Mouse (Mus musculus) c-Kit-negative CD71-positive TER-119-positive erythroid progenitor cells, embryonic 14.5 days (primary cell): ENCODE results near the gene Dcaf4.
A peak's percentile ranks its signal among the peaks of the same experiment; 100 is the strongest.

Source experiments
- DNase-seq: peaks from one replicate; pipeline ENCODE4 v3.0.0-alpha.2; 2013; ENCODE audit warnings: low read depth, low spot score

Gene Dcaf4

GRCm38 (mm10) chr12:83495961-83496282, 24.3 kb upstream of the Dcaf4 start:
- DNase-seq, result no peak

GRCm38 (mm10) chr12:83496336-83496735, 23.9 kb upstream of the Dcaf4 start:
- no peak for DNase-seq

DNA sequence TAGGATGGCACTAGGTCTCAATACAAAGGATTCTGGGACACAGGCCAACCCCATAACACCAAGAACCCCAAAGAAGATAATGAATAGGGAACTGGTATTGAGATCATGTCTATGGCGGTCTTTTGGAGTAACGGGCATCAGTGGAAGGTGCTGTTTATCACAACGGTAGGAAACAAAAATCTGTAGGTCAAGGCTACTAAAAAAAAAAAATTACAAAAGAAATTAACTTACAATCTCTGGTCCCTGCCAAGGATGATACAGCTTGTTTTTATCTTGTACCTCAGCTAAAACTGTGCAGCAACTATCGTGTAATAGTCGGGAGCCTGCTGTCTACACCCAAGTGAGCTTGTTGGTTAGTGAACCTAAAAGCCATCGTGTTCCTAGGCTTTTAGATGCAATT, 23.5 kb upstream of the Dcaf4 start:
- no peak for DNase-seq

- no peak for DNase-seq
Measured at GRCm38 (mm10) chr12:83497959-83498358, 22.3 kb upstream of the Dcaf4 start.

DNA sequence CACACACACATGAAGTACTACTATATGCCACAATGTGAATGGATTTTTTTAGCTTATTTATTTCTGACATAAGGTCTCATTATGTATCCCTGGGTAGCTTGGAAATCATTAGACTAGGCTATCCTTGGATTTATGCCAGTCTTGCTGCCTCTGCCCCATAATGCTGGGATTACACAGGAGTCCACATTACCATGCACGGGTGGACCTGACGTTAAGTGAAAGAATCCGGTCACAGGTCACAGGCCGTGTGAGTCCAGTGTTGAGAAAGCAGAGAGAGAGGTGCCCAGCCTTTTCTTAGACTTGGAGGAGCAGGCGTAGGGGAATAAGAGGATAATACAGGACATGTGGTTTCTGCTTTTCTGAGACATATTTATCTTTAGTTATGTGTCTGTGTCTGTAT, 21.0 kb upstream of the Dcaf4 start:
- no peak for DNase-seq

DNA sequence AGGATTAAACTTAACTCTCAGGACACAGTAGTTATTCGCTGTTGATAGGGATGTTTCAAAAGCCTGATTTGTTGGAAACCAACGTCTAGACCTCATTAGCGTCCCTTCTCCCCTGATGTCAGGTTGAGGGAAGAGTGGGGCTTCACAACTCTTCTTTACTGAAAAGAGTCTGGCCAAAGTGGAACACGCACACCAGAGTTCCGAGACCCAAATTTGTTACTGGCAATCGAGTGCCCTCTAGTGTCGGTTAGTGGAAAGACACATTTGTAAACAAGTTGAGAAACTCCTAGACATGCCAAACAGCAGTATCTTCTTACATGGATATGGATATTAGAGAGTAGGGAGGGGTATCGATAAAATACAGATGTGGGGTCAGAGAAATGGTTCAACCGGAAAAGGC, 18.1 kb upstream of the Dcaf4 start:
- peak; percentile 61 for DNase-seq

DNA sequence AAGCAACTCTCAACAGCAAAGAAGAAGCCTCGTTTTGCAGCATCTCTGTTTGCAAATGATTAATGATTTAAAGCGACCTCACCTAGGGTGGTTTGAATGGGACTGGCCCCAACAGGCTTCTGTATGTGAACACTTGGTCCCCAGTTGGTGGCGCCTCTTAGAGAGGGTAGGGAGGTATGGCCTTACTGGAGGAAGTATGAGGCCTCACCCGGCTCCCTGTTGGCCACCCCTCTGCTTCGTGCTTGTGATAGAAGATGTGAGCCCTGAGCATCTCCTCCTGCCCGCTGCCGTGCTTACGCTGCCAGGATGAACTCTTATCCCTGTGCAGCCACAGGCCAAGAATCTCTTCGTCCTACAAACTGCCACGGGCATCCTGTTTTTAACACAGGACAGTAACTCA, 13.7 kb upstream of the Dcaf4 start:
- DNase-seq, result no peak

DNA sequence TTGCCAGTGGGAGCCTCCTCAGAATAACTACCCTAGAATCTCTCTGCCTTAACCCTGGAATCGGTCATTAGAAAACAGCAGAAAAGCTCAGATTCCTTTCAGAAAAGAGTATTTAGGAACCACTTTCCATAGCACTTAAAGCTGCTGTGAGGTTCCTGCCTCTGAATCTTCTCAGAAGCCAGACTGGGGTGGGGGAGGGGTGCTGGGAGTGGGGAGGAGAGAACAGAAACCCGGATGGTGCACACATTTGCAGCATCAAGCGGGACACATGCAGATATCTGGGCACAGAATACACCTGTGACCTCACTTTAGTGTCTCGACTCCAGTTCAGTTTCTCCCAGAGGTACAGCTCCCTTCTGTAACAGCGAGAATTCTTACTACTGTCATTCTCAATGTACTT, 9.7 kb upstream of the Dcaf4 start:
- DNase-seq, result no peak

GRCm38 (mm10) chr12:83512783-83513182, 7.5 kb upstream of the Dcaf4 start:
- DNase-seq, result no peak

DNA sequence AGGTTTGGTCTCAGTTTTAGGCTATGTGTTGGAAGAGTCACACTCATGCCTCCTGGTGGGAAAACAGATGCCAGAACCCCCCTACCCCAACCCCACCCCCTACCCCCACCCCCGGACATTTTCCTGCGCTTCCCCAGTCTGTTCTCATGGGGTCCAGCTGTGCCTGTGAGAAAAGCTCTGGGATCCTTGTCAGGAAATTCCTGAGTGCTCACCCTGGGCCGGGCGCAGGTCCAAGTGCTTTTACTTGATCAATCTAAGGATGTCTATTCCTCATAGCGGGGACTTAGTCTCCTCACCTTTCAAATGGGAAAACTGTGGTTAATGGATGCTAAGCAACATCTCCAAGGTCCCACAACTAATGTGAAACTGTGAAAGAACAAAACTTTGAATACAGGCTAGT, 7.1 kb upstream of the Dcaf4 start:
- no peak for DNase-seq

GRCm38 (mm10) chr12:83514216-83514615, 6.0 kb upstream of the Dcaf4 start:
- no peak for DNase-seq

- DNase-seq, result no peak
Measured at GRCm38 (mm10) chr12:83517580-83517979, 2.7 kb upstream of the Dcaf4 start.

DNA sequence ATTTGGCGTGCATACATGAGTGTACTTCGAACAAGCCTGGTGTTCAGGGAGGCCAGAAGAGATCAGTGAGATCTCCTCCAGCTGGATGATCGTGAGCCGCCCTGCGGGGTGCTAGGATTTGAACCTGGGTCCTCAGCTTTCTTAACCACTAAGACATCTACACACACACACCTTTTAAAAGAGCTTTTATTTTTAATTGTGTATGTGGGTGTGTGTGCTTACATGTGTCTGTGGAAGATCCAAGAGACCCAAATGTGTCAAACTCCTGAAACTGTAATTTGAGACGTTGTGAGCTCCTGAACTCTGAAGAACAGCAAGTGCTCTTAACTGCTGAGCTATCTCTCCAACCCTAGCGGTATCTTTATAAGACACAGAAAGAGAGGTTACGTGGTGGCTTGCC, 817 bp downstream of the Dcaf4 start:
- DNase-seq, result no peak

GRCm38 (mm10) chr12:83523056-83523455, 2.8 kb downstream of the Dcaf4 start:
- DNase-seq, result no peak

DNA sequence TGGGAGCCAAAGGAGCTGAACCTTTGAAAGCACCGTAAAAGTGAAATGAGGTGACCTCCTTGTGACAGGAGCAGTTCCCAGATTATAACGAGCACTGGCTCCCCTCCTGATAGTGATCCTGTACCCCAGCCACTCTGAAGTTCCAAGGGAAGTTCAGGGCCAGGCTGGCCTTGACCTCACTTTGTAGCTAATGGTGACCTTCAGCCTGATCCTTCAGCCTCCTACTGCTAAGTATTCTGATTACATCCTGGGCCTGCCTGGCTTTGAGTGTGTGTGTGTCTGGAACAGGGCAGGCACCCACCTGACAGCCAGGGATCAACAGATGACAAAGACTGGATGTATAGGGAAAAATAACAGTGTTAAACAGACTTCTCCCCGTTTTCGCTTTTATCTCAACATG, 3.6 kb downstream of the Dcaf4 start:
- DNase-seq, result no peak

DNA sequence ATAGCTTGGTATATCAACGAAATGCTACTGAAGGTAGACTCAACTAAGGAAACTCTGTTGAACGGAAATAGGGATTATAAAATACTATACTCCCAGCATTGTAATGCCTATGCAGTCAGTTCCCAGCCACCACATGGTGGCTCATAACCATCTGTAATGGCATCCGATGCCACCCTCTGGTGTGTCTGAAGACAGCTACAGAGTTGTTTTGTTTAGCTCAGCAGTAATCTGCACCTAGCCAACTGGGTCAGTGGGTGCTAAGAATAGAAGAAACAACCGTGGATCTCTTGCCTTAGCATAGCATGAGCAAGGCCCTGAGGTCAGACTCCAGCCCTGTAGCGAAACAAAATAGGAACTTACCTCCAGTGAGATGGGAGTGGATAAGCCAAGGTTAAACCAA, 4.1 kb downstream of the Dcaf4 start:
- no peak for DNase-seq

GRCm38 (mm10) chr12:83525822-83526544, 5.7 kb downstream of the Dcaf4 start:
- DNase-seq, result no peak

DNA sequence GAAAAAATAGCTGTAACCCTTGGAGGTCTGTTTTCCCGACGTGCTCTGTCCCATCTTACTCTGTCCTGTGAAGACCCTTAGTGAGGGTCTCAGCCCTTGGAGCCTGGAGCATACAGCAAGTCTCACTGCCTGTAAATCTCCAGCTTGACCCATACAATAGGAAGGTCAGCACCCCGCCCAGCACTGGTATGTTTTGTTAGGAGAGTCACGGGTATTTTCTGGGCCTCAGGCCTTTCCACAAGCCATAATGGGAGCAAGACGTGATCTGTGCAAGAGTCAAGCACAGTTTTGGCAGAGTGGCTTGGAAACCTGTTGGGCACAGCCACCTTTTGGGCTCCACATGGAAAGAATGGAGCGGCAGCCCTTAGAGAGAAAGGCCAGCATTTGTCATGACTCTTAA, 7.5 kb downstream of the Dcaf4 start:
- DNase-seq, result no peak

GRCm38 (mm10) chr12:83528665-83529064, 8.4 kb downstream of the Dcaf4 start:
- DNase-seq, result no peak

DNA sequence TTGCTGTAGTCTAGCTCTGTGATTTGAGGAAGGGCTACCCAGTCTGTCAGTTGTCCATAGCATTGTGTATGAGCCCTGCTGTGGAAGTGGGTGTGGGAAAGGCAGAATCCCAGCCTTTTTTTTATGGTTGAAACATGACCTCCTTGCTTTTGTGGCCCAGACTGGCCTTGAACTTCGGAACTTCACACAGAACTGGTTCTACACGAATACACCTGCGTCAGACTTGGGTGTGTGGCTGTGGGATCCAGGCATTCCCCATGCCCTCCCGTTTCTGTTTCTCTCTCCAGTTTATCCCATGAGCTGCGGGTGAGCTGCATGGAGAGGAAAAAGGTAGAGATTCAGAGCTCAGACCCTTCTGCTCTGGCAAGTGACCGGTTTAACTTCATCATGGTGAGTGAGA, 11.7 kb downstream of the Dcaf4 start:
- no peak for DNase-seq

GRCm38 (mm10) chr12:83532966-83533365, 12.7 kb downstream of the Dcaf4 start:
- no peak for DNase-seq

DNA sequence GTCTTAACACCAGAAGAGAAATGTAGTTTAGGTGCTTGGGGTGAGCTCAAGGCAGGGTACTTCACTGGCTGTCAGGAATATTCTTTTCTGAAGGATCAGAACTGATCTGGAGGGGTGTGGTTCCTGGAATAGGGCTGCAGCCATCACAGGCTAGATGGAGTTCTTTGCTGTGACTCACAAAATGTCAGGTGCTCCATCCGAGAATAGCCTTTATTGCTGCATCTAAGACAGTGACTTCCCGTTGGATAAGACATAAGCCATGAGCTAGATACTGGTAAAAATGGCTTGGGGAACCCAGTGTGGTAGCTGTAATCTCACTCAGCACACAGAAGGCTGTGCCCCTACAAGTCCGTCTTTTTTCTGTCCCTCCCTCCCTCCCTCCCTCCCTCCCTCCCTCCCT, 13.9 kb downstream of the Dcaf4 start:
- DNase-seq, result no peak

- no peak for DNase-seq
Measured at GRCm38 (mm10) chr12:83535428-83535827, 15.2 kb downstream of the Dcaf4 start.

GRCm38 (mm10) chr12:83536039-83536438, 15.8 kb downstream of the Dcaf4 start:
- no peak for DNase-seq
